Mouse (Mus musculus) heart, embryonic 12.5 days (tissue): ENCODE data around the gene Lrrc45. TPM values are rescaled to one million over a fixed set of nuclear protein-coding genes. Genes with fewer than 3 reads are reported as not detected.
A peak's percentile ranks its signal among the peaks of the same experiment; 100 is the strongest.

Experiments
- ATAC-seq: fragments of 200-750 bp; cut with Nextera tagmentation; 2 replicates; pipeline ENCODE4 v1.8.0; 2017; ENCODE audit warnings: moderate TSS enrichment, moderate library complexity; ENCODE audit not compliant: insufficient number of reproducible peaks, low FRiP score
- H3K27ac ChIP-seq: fragments of 300-500 bp; sonication (generic); 2 replicates; pipeline ENCODE4 v1.5.1; 2016; ENCODE audit warnings: mild to moderate bottlenecking, moderate library complexity; ENCODE audit not compliant: poor library complexity, severe bottlenecking
- H3K27me3 ChIP-seq: fragments of 300-500 bp; sonication (generic); replicated peaks from 2 replicates; pipeline ENCODE4 v1.6.1; 2016; ENCODE audit warnings: mild to moderate bottlenecking, moderate library complexity
- H3K36me3 ChIP-seq: fragments of 300-500 bp; sonication (generic); 2 replicates; pipeline ENCODE4 v1.6.1; 2016; ENCODE audit warnings: mild to moderate bottlenecking, moderate library complexity
- H3K4me1 ChIP-seq: fragments of 300-500 bp; sonication (generic); replicated peaks from 2 replicates; pipeline ENCODE4 v1.6.1; 2016; ENCODE audit warnings: mild to moderate bottlenecking
- H3K4me2 ChIP-seq: fragments of 300-500 bp; sonication (generic); 2 replicates; pipeline ENCODE4 v1.6.1; 2016; ENCODE audit warnings: mild to moderate bottlenecking, moderate library complexity
- H3K4me3 ChIP-seq: fragments of 300-500 bp; sonication (generic); 2 replicates; pipeline ENCODE4 v1.5.1; 2016; ENCODE audit warnings: mild to moderate bottlenecking
- H3K9ac ChIP-seq: fragments of 300-500 bp; sonication (generic); 2 replicates; pipeline ENCODE4 v1.6.1; 2016; ENCODE audit warnings: mild to moderate bottlenecking, moderate library complexity
- H3K9me3 ChIP-seq: fragments of 300-500 bp; sonication (generic); replicated peaks from 2 replicates; pipeline ENCODE4 v1.6.1; 2016; ENCODE audit warnings: mild to moderate bottlenecking, moderate library complexity
- WGBS: fragments of 180-500 bp; shearing (Covaris S2); methylation state at CpG from one replicate; pipeline ENCODE4 v1.1.7; 2016; 5-methylcytosine and 5-hydroxymethylcytosine counted together
- polyA plus RNA-seq: library from polyadenylated mRNA; unstranded; fragments of >200 nt; fragmentation: Nextera tagmentation; extraction: Ambion mirVana; gene quantifications from 2 replicates; pipeline ENCODE4 v1.2.1, GENCODE M21; 2016

Gene Lrrc45
- polyA plus RNA-seq, 1 experiment from 2014 or later = 35.2 TPM

GRCm38 (mm10) chr11:120684086-120684485 lies 29.6 kb upstream of the Lrrc45 start:
- no peak overlapping the region for H3K27ac ChIP-seq
- H3K9me3 ChIP-seq = no peaks in the 10 kb centered on the region
- no peaks in the 10 kb centered on the region for H3K27me3 ChIP-seq
- H3K9ac ChIP-seq = no peak overlapping the region
- peaks cover 10% of the 10 kb centered on the region; the same call in 1 of the 2 replicates for H3K4me1 ChIP-seq
- no peak overlapping the region for H3K4me3 ChIP-seq
- WGBS = 91% methylated on average over 2 of the region's 2 CpGs
- H3K4me2 ChIP-seq = no peak overlapping the region
- ATAC-seq = no peak
- peaks cover 79% of the 10 kb centered on the region for H3K36me3 ChIP-seq

GRCm38 (mm10) chr11:120684660-120685059 lies 29.1 kb upstream of the Lrrc45 start:
- Histone ChIP-seq H3K4me1 (peaks cover 10% of the 10 kb centered on the region; the same call in 1 of the 2 replicates), H3K9ac (no peak overlapping the region), H3K9me3 (no peaks in the 10 kb centered on the region), H3K4me3 (no peak overlapping the region), H3K27ac (no peak overlapping the region), H3K4me2 (no peak overlapping the region), H3K27me3 (no peaks in the 10 kb centered on the region), H3K36me3 (peaks cover 81% of the 10 kb centered on the region)
- ATAC-seq = no peak
- 69% methylated on average over 2 of the region's 2 CpGs for WGBS

- no peak overlapping the region for H3K4me3 ChIP-seq
- no peak for ATAC-seq
- no peak overlapping the region for H3K9ac ChIP-seq
- H3K27me3 ChIP-seq = no peaks in the 10 kb centered on the region
- peaks cover 77% of the 10 kb centered on the region for H3K36me3 ChIP-seq
- no peak overlapping the region for H3K27ac ChIP-seq
- H3K4me1 ChIP-seq = peaks cover 10% of the 10 kb centered on the region; the same call in 1 of the 2 replicates
- no peak overlapping the region for H3K4me2 ChIP-seq
- H3K9me3 ChIP-seq = no peaks in the 10 kb centered on the region
- 88% methylated on average over 20 of the region's 20 CpGs for WGBS
Observed at GRCm38 (mm10) chr11:120686650-120687272, 27.0 kb upstream of the Lrrc45 start.

GRCm38 (mm10) chr11:120689365-120689764 lies 24.4 kb upstream of the Lrrc45 start:
- Histone ChIP-seq H3K4me3 (no peak overlapping the region), H3K4me2 (no peak overlapping the region), H3K9ac (no peak overlapping the region), H3K9me3 (no peaks in the 10 kb centered on the region), H3K27ac (no peak overlapping the region), H3K4me1 (peaks cover 16% of the 10 kb centered on the region; the same call in 1 of the 2 replicates), H3K27me3 (no peaks in the 10 kb centered on the region), H3K36me3 (peaks cover 66% of the 10 kb centered on the region)
- ATAC-seq = no peak
- WGBS = 77% methylated on average over 3 of the region's 3 CpGs

GRCm38 (mm10) chr11:120692471-120693011 lies 21.2 kb upstream of the Lrrc45 start:
- no peak overlapping the region for H3K4me3 ChIP-seq
- H3K9ac ChIP-seq = no peak overlapping the region
- no peak overlapping the region for H3K27ac ChIP-seq
- WGBS = 90% methylated on average over 4 of the region's 4 CpGs
- H3K36me3 ChIP-seq = peaks cover 51% of the 10 kb centered on the region
- no peak for ATAC-seq
- H3K4me2 ChIP-seq = no peak overlapping the region
- H3K9me3 ChIP-seq = no peaks in the 10 kb centered on the region
- H3K4me1 ChIP-seq = peaks cover 38% of the 10 kb centered on the region
- H3K27me3 ChIP-seq = no peaks in the 10 kb centered on the region

- H3K9ac ChIP-seq = no peak overlapping the region
- H3K4me1 ChIP-seq = peaks cover 47% of the 10 kb centered on the region
- peaks cover 41% of the 10 kb centered on the region for H3K36me3 ChIP-seq
- H3K4me3 ChIP-seq = no peak overlapping the region
- no peak overlapping the region for H3K4me2 ChIP-seq
- WGBS = 84% methylated on average over 3 of the region's 3 CpGs
- H3K27me3 ChIP-seq = no peaks in the 10 kb centered on the region
- no peaks in the 10 kb centered on the region for H3K9me3 ChIP-seq
- no peak for ATAC-seq
- no peak overlapping the region for H3K27ac ChIP-seq
Observed at GRCm38 (mm10) chr11:120693461-120693860, 20.3 kb upstream of the Lrrc45 start.

- peak; percentile 38; the same call in 1 of the 2 replicates for ATAC-seq
- no peak overlapping the region for H3K4me3 ChIP-seq
- 26% methylated on average over 4 of the region's 4 CpGs for WGBS
- H3K4me2 ChIP-seq = peak overlapping the region; percentile 15; the same call in 1 of the 2 replicates
- peaks cover 63% of the 10 kb centered on the region for H3K4me1 ChIP-seq
- H3K9me3 ChIP-seq = no peaks in the 10 kb centered on the region
- H3K36me3 ChIP-seq = peaks cover 40% of the 10 kb centered on the region
- no peaks in the 10 kb centered on the region for H3K27me3 ChIP-seq
- peak overlapping the region; percentile 37; the same call in 1 of the 2 replicates for H3K9ac ChIP-seq
- H3K27ac ChIP-seq = peak overlapping the region; percentile 52; the same call in 1 of the 2 replicates
Observed at GRCm38 (mm10) chr11:120695184-120695583, 18.5 kb upstream of the Lrrc45 start.

- Histone ChIP-seq H3K9ac (no peak overlapping the region), H3K9me3 (no peaks in the 10 kb centered on the region), H3K4me1 (peaks cover 63% of the 10 kb centered on the region), H3K36me3 (peaks cover 40% of the 10 kb centered on the region), H3K4me2 (no peak overlapping the region), H3K27ac (peak overlapping the region; percentile 15), H3K27me3 (no peaks in the 10 kb centered on the region), H3K4me3 (no peak overlapping the region)
- WGBS = 52% methylated on average over 12 of the region's 12 CpGs
- no peak; the same call in 1 of the 2 replicates for ATAC-seq
Observed at GRCm38 (mm10) chr11:120695641-120696040, 18.1 kb upstream of the Lrrc45 start.

- Histone ChIP-seq H3K4me1 (peaks cover 63% of the 10 kb centered on the region), H3K36me3 (peaks cover 44% of the 10 kb centered on the region), H3K27me3 (no peaks in the 10 kb centered on the region), H3K4me3 (no peak overlapping the region), H3K9me3 (no peaks in the 10 kb centered on the region), H3K27ac (no peak overlapping the region), H3K4me2 (no peak overlapping the region), H3K9ac (no peak overlapping the region)
- no peak for ATAC-seq
- WGBS = 88% methylated on average over 6 of the region's 6 CpGs
Observed at GRCm38 (mm10) chr11:120696568-120696967, 17.2 kb upstream of the Lrrc45 start.

GRCm38 (mm10) chr11:120697741-120698140 lies 16.0 kb upstream of the Lrrc45 start:
- peaks cover 51% of the 10 kb centered on the region for H3K36me3 ChIP-seq
- H3K27me3 ChIP-seq = no peaks in the 10 kb centered on the region
- 0 out of 2 replicates have a peak overlapping the region, but pooled peaks have one; percentile 21 for H3K9ac ChIP-seq
- no peak overlapping the region for H3K4me3 ChIP-seq
- 27% methylated on average over 10 of the region's 10 CpGs for WGBS
- no peaks in the 10 kb centered on the region for H3K9me3 ChIP-seq
- H3K27ac ChIP-seq = peak overlapping the region; percentile 88
- H3K4me2 ChIP-seq = no peak overlapping the region
- peak; percentile 66 for ATAC-seq
- H3K4me1 ChIP-seq = peaks cover 56% of the 10 kb centered on the region

GRCm38 (mm10) chr11:120703696-120704454 lies 9.8 kb upstream of the Lrrc45 start:
- 41% methylated on average over 15 of the region's 15 CpGs for WGBS
- no peak for ATAC-seq
- peak overlapping the region; percentile 83 for H3K27ac ChIP-seq
- no peak overlapping the region for H3K4me3 ChIP-seq
- peaks cover 64% of the 10 kb centered on the region for H3K4me1 ChIP-seq
- H3K9me3 ChIP-seq = no peaks in the 10 kb centered on the region
- H3K36me3 ChIP-seq = peaks cover 38% of the 10 kb centered on the region
- H3K4me2 ChIP-seq = peak overlapping the region; percentile 37
- H3K27me3 ChIP-seq = no peaks in the 10 kb centered on the region
- H3K9ac ChIP-seq = peak overlapping the region; percentile 41; the same call in 1 of the 2 replicates
